Mouse (Mus musculus) intestine, embryonic 14.5 days (tissue): Measurements from ENCODE around the gene 3110082I17Rik. TPM values are rescaled to one million over a fixed set of nuclear protein-coding genes. Genes with fewer than 3 reads are reported as not detected.
A peak's percentile ranks its signal among the peaks of the same experiment; 100 is the strongest.
"Not testable (repeated sequence)": the region's sequence is repeated elsewhere in the genome, so short reads cannot be mapped to it uniquely, and the experiment has no call there.

Experiments used
- ATAC-seq: fragments of 200-750 bp; cut with Nextera tagmentation; replicated peaks from 2 replicates; pipeline ENCODE4 v1.8.0; 2017; ENCODE audit warnings: low read depth, moderate number of reproducible peaks, moderate TSS enrichment, moderate library complexity; ENCODE audit not compliant: low FRiP score, low TSS enrichment
- DNase-seq: peaks from one replicate; pipeline ENCODE4 v3.0.0-alpha.2; 2018; ENCODE audit warnings: low spot score
- H3K27ac ChIP-seq: fragments of 300-500 bp; sonication (generic); 2 replicates; pipeline ENCODE4 v1.5.1; 2014; ENCODE audit warnings: low read depth, mild to moderate bottlenecking, control low read depth
- H3K27me3 ChIP-seq: fragments of 300-500 bp; sonication (generic); replicated peaks from 2 replicates; pipeline ENCODE4 v1.6.1; 2014; ENCODE audit warnings: low read length, control low read depth; ENCODE audit not compliant: control insufficient read depth, insufficient read depth
- H3K36me3 ChIP-seq: fragments of 300-500 bp; sonication (generic); 2 replicates; pipeline ENCODE4 v1.6.1; 2014; ENCODE audit warnings: low read length, control low read depth; ENCODE audit not compliant: control insufficient read depth, insufficient read depth
- H3K4me1 ChIP-seq: fragments of 300-500 bp; sonication (generic); replicated peaks from 2 replicates; pipeline ENCODE4 v1.6.1; 2014; ENCODE audit warnings: low read length, control low read depth, mixed read lengths; ENCODE audit not compliant: control insufficient read depth, insufficient read depth
- H3K4me2 ChIP-seq: fragments of 300-500 bp; sonication (generic); 2 replicates; pipeline ENCODE4 v1.6.1; 2014; ENCODE audit warnings: low read length
- H3K4me3 ChIP-seq: fragments of 300-500 bp; sonication (generic); 2 replicates; pipeline ENCODE4 v1.5.1; 2014; ENCODE audit warnings: low read depth, low read length, control low read depth, mixed read lengths
- H3K9ac ChIP-seq: fragments of 300-500 bp; sonication (generic); 2 replicates; pipeline ENCODE4 v1.6.1; 2014; ENCODE audit warnings: mild to moderate bottlenecking, low read length
- H3K9me3 ChIP-seq: fragments of 300-500 bp; sonication (generic); 2 replicates; pipeline ENCODE4 v1.6.1; 2016; ENCODE audit warnings: low read length, control low read depth; ENCODE audit not compliant: control insufficient read depth
- WGBS: fragments of 180-500 bp; shearing (Covaris S2); extraction: QIAGEN DNeasy Blood & Tissue Kit; methylation state at CpG from one replicate; pipeline ENCODE4 v1.1.7; 2014; 5-methylcytosine and 5-hydroxymethylcytosine counted together
- polyA plus RNA-seq: library from polyadenylated mRNA; unstranded; fragments of >200 nt; fragmentation: Nextera tagmentation; extraction: Ambion mirVana; gene quantifications from 2 replicates; pipeline ENCODE4 v1.2.1, GENCODE M21; 2014

The 3110082I17Rik gene
- polyA plus RNA-seq, 1 experiment from 2014 or later: 44.4 TPM

DNA sequence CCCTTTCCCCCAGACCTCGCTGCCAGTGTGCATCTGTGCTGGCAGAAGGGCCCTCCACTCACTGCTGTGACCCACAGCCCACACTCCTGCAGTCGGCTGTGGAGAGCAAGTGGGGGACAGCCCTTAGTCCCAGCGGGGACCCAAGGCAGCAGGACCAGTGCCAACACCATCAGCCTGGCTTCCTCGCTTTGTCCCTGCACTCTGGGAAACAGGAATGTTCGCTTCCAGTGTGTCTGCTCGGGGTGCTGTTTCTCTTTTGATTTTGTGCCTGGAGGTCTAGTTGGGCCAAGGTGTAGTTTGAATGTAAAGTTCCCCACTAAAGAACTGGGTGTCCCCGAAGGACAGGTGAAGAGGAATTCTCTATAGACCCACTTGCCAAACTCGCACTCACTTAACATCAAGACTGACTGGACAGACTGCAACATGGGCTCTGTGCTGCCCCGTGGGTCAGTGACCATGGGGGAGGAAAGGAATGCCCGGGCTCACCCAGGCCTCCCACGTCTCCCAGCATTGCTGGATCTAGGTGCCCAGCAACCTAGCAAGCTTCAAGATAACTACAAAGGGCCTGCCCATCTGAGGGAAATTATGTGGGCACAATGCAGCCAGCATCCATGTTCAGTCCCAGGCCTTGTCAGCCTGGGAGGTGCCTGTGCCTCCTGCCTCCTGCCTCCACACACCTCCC, 68.9 kb downstream of the 3110082I17Rik start:
- DNase-seq (no peak), ATAC-seq (no peak)
- Histone ChIP-seq H3K27me3 (no peaks in the 10 kb centered on the region), H3K9me3 (no peaks in the 10 kb centered on the region), H3K36me3 (no peaks in the 10 kb centered on the region), H3K27ac (no peak overlapping the region), H3K4me2 (no peak overlapping the region), H3K4me3 (no peak overlapping the region), H3K4me1 (peaks cover 19% of the 10 kb centered on the region), H3K9ac (no peak overlapping the region)
- 83% methylated on average over 11 of the region's 11 CpGs for WGBS

DNA sequence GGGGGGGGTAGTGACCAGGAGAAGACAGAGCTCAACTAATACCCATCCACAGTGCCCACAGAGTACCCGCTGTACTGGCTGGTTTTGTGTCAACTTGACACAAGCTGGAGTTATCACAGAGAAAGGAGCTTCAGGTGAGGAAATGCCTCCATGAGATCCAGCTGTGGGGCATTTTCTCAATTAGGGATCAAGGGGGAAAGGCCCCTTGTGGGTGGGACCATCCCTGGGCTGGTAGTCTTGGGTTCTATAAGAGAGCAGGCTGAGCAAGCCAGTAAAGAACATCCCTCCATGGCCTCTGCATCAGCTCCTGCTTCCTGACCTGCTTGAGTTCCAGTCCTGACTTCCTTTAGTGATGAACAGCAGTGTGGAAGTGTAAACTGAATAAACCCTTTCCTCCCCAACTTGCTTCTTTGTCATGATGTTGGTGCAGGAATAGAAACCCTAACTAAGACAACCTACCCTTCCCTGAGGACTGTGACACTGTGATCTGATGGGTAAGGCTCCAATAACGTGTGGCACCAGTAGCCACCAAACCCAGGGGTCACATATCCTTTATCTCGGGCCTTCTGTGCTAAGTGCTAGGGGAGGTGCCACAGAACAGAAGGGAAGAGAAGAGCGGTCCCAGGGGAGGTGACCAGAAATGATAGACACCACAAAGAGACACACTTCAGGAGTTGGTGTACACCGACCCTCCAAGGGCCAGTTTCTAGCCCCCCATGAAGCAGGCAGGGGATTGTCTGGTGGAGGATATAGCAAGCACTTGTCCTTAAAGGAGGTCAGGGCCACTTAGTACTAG, 69.8 kb downstream of the 3110082I17Rik start:
- 78% methylated on average over 5 of the region's 5 CpGs for WGBS
- not testable (repeated sequence) for ATAC-seq, H3K36me3 ChIP-seq, H3K4me3 ChIP-seq, H3K27ac ChIP-seq, H3K4me2 ChIP-seq, H3K9ac ChIP-seq, H3K27me3 ChIP-seq, H3K9me3 ChIP-seq, DNase-seq
- peaks cover 19% of the 10 kb centered on the region for H3K4me1 ChIP-seq

DNA sequence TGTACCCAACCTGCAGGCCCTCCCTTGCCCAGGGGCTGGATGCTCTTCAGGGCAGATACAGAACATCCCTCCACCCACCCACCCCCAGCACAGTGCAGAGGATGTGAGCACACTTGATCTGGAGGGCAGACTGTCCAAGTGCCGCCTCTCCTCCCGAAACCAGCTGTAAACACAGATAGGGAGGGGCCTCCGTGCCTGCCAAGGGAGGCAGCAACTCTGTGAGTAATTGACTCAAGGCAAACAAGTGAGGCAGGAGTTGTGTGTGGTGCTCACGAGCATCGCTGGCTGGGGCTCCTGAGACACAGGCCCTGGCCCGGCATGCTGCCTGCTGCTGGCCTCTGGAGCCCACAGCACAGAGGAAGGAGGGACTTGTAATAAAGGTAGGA, 70.7 kb downstream of the 3110082I17Rik start:
- WGBS: 9% methylated on average over 6 of the region's 6 CpGs
- H3K27me3 ChIP-seq: no peaks in the 10 kb centered on the region
- no peak overlapping the region for H3K4me2 ChIP-seq
- H3K9me3 ChIP-seq: no peaks in the 10 kb centered on the region
- peak; percentile 49 for ATAC-seq
- H3K27ac ChIP-seq: peak overlapping the region; percentile 27
- H3K4me3 ChIP-seq: no peak overlapping the region
- DNase-seq: no peak
- H3K9ac ChIP-seq: no peak overlapping the region
- H3K4me1 ChIP-seq: peaks cover 19% of the 10 kb centered on the region
- H3K36me3 ChIP-seq: no peaks in the 10 kb centered on the region

DNA sequence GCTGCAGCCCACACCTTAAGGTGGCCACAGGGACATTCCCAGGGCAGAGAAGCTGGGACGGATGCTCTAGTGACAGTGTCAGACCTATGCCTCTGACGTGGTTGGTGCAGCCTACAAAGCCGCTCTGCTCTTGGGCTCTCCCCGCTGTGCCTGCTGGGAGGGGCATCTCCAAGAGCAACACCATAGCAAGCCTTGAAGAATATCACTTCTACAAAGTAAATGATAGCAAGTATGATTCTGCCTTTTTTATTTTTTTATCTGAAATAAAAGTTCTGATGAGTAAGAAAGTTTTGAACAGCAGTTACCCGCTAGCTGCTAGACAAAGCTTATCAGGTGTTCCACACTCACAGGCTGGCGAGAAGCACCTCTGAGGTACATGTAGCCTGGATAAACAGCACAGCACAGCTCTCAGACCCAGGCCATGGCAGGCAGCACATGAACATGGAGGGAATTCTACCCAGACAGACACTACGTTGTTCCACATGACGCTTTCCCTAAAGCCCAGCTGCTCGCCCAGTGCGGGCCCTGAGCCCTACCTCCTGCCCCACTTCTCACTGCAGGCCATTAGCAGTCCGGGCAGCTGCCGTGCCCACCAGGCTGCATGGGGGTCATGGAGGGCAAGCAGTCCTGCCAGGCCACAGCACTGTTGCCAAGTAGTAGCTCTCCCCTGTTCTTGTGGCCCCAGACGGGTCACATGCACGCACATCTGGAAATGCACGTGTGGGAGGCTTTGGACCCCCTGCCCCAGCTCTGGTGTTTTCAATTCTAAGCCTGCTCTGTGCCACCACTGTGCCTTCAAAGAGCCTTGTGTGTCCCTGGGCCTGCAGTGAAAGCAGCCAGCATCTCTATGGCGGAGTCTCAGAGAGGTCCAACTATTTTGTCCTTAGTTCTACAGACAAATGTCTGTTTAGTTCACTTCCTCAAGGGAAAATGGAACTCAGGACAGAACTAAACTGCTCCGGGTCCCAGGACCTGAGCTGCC, 71.3 kb downstream of the 3110082I17Rik start:
- no peaks in the 10 kb centered on the region for H3K27me3 ChIP-seq
- DNase-seq: no peak
- no peak overlapping the region for H3K4me3 ChIP-seq
- 60% methylated on average over 17 of the region's 17 CpGs for WGBS
- H3K9ac ChIP-seq: no peak overlapping the region
- no peaks in the 10 kb centered on the region for H3K9me3 ChIP-seq
- H3K27ac ChIP-seq: peak overlapping the region; percentile 27
- no peak overlapping the region for H3K4me2 ChIP-seq
- no peaks in the 10 kb centered on the region for H3K36me3 ChIP-seq
- ATAC-seq: 0 out of 2 replicates have a peak, but pooled peaks have one; percentile 15
- H3K4me1 ChIP-seq: peaks cover 23% of the 10 kb centered on the region

DNA sequence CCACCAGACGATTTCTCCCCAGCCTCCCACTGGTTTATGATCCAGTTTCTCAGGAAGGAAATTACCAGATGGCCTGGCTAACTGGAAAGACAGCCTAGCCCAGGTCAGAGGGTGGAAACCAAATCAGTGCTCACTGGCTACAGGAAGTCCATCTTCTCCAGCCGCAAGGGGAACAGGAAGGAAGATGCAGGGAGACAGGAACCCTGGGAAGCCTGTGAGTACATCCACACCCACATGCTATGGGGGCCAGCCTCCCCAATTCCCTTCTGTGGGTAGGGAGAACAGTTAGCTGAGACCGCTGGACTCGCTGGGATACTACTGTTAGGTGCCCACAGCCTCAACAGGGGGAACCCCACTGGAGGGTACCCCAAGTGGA, 72.1 kb downstream of the 3110082I17Rik start:
- H3K27me3 ChIP-seq: no peaks in the 10 kb centered on the region
- ATAC-seq (no peak), DNase-seq (no peak)
- H3K4me1 ChIP-seq: peaks cover 23% of the 10 kb centered on the region
- H3K4me2 ChIP-seq: no peak overlapping the region
- H3K9ac ChIP-seq: no peak overlapping the region
- H3K9me3 ChIP-seq: no peaks in the 10 kb centered on the region
- 52% methylated on average over 4 of the region's 4 CpGs for WGBS
- 0 out of 2 replicates have a peak overlapping the region, but pooled peaks have one; percentile 3 for H3K27ac ChIP-seq
- H3K36me3 ChIP-seq: no peaks in the 10 kb centered on the region
- H3K4me3 ChIP-seq: no peak overlapping the region

DNA sequence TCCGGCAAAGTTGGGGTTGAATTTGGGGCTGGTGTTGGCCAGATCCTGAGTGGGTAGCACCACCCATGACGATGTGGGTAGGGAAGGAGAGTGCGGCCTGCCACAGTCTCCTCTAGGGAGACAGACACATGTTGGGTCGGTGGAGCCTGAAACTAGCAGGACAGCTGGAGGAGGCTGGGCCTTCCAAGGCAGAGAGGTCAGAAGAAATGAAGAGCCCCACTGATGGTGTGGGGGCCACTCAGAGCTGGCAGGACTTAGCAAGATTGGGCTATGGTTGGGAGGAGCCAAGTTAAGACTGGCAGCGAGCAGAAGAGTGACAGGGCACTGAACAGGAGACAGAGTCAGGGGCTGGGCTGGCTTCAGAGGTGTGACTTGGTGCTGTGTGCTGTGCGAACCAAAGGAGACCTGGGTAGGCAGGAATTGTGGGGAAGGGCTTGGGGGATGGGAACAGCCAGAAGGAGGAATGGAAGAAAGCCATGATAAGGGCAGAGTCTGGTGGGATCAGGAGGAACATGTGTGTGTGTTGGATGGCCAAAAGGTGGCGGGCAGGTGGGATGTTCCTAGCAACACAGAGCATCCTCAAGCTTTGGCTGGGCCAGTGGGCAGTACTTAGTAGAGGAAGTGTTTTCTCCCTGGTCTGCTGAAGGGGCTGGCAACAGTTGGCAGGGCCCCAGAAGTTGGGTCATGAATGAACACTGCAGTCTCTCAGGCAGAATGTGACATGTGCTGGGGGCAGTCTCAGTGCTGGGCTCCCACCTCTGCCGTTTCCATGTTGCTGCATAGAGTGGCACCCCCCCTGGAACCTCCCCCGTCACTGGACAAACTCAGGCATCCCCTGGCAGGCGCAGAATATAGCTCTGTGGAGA, 72.8 kb downstream of the 3110082I17Rik start:
- Histone ChIP-seq H3K4me2 (no peak overlapping the region), H3K27me3 (no peaks in the 10 kb centered on the region), H3K4me3 (no peak overlapping the region), H3K27ac (0 out of 2 replicates have a peak overlapping the region, but pooled peaks have one; percentile 0), H3K9me3 (no peaks in the 10 kb centered on the region), H3K4me1 (peaks cover 23% of the 10 kb centered on the region), H3K9ac (no peak overlapping the region), H3K36me3 (no peaks in the 10 kb centered on the region)
- DNase-seq: no peak
- 79% methylated on average over 10 of the region's 10 CpGs for WGBS
- no peak for ATAC-seq

DNA sequence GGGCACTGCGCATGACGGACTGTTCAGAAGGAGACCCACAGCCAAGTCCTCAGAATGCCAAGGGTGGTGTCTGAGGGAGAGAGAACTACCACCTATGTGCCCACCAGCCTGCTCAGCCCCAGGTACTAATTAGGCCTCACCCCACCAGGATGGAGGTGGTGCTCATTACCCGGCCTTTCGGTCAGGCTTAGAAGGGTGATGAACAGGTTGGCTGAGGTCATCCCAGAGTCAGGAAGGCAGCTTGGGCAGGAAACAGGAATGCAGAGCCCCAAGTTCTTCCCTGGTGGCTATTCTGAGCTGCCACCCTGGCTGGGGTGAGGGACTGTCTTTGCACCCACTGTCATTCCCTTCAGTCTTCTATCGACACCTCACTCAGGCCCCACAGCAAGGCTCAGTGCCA, 74.3 kb downstream of the 3110082I17Rik start:
- no peak for ATAC-seq
- Histone ChIP-seq H3K9me3 (no peaks in the 10 kb centered on the region), H3K27ac (no peak overlapping the region), H3K4me1 (peaks cover 30% of the 10 kb centered on the region), H3K27me3 (no peaks in the 10 kb centered on the region), H3K4me3 (no peak overlapping the region), H3K4me2 (no peak overlapping the region), H3K9ac (no peak overlapping the region), H3K36me3 (no peaks in the 10 kb centered on the region)
- 96% methylated on average over 5 of the region's 5 CpGs for WGBS
- DNase-seq: no peak
